In the genomic region with DNA sequence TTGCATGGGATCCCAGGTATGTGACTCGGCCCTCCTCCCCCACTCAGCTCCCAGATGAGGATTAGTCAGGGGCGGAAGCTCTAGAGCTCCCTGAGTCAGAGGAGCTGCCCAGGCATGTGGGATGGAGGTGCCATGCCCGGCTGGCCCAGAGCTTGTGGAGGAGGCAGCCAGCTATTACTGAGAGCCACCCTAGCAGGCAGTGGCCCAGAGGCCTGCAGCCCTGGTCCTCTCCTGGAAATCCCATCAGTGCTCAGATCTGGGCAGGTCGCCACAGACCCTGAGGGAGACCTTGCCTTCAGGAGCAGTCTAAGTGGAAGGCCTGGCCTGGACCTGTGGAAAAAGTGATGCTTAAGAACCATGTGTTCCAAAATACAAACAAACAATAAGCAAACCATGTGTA, we compare ENCODE assay signal across 11 mouse cellular contexts. TPM values are rescaled to one million over a fixed set of nuclear protein-coding genes. Genes with fewer than 3 reads are reported as not detected.
A peak's percentile ranks its signal among the peaks of the same experiment; 100 is the strongest.
DNase-seq lines count a peak whose midpoint lies in the region; ATAC-seq lines count a peak whose summit lies in the region.
"Had no signal": no experiment of that assay in that cellular context is flagged by ENCODE, and none has a peak within 500 bp of the region (broad histone marks: within the 10 kb centered on the region; RNA-seq: fewer than 3 reads in every experiment).

No protein-coding gene starts in this region.

- no peak overlapping the region for H3K9ac ChIP-seq in hindbrain, embryonic 14.5 days

- peaks cover 100% of the 10 kb centered on the region for H3K4me1 ChIP-seq in megakaryocyte, embryonic 14.5 days
- H3K4me1 ChIP-seq in hindbrain, embryonic 14.5 days (replicated peaks; ENCODE audit: control insufficient read depth, insufficient read depth, low read length): peaks cover 13% of the 10 kb centered on the region

- peak overlapping the region; percentile 94 for H3K4me3 ChIP-seq in megakaryocyte, embryonic 14.5 days (replicated peaks)
- H3K4me3 ChIP-seq in hindbrain, embryonic 14.5 days (replicated peaks; ENCODE audit: low read length): no peak overlapping the region
- H3K4me3 ChIP-seq: erythroblast, embryonic 14.5 days had no signal

- H3K9me3 ChIP-seq in megakaryocyte, embryonic 14.5 days: no peaks in the 10 kb centered on the region
- H3K9me3 ChIP-seq in hindbrain, embryonic 14.5 days (ENCODE audit: control insufficient read depth, low read length): no peaks in the 10 kb centered on the region

- no peaks in the 10 kb centered on the region for H3K27me3 ChIP-seq in megakaryocyte, embryonic 14.5 days (replicated peaks)
- H3K27me3 ChIP-seq in hindbrain, embryonic 14.5 days (ENCODE audit: control insufficient read depth, insufficient read depth, low read length): no peaks in the 10 kb centered on the region

- DNase-seq in adrenal gland, adult 2 months: peak; percentile 78
- DNase-seq in adrenal gland, adult 8-10 months: no peak
- DNase-seq in gastrocnemius, adult 8-10 months (ENCODE audit: low spot score in 2 of 2): peak; percentile 51 to 70
- DNase-seq in skeletal muscle tissue, adult 2 months (ENCODE audit: low read depth, low spot score): peak; percentile 74
- DNase-seq in hindbrain, embryonic 14.5 days (ENCODE audit: low spot score): no peak
- no peak for DNase-seq in frontal cortex, postnatal 25 days (ENCODE audit: low spot score in 2 of 2)
- DNase-seq: B cell, adult 2 months; kidney, adult 2 months had no signal

- no peak for ATAC-seq in megakaryocyte, adult 5-6 weeks (ENCODE audit: poor library complexity, severe bottlenecking)
- no peak for ATAC-seq in hindbrain, embryonic 14.5 days (ENCODE audit: low FRiP score)

- WGBS in hindbrain, embryonic 14.5 days: 73% methylated on average over 4 of the region's 4 CpGs

- peaks cover 94% of the 10 kb centered on the region for H3K36me3 ChIP-seq in megakaryocyte, embryonic 14.5 days (replicated peaks; ENCODE audit: low read length)
- H3K36me3 ChIP-seq in hindbrain, embryonic 14.5 days (replicated peaks; ENCODE audit: control insufficient read depth, insufficient read depth): no peaks in the 10 kb centered on the region

- H3K27ac ChIP-seq in hindbrain, embryonic 14.5 days: no peak overlapping the region

- H3K4me2 ChIP-seq in hindbrain, embryonic 14.5 days (replicated peaks): no peak overlapping the region

RNA-seq across cellular contexts. Expression of gene Inf2, which starts 7.0 kb away (rescaled TPM):
- total RNA-seq in adrenal gland, adult 2 months (2021): 10 to 100 TPM; 20.7 to 40.6 TPM
- polyA plus RNA-seq in adrenal gland, adult 2 months (2012; rRNA removed): 45.0 and 47.9 TPM in 2 replicates
- 10 to 100 TPM; 34.6 to 65.5 (median 48.9) TPM for total RNA-seq in adrenal gland, adult 8-10 months (2022)
- polyA plus RNA-seq in megakaryocyte, embryonic 14.5 days (2012; ENCODE audit: insufficient read depth, low replicate concordance): 569 and 1,129 TPM in 2 replicates
- total RNA-seq in megakaryocyte, adult 5-6 weeks (2015): 28.0 and 34.3 TPM in 2 replicates
- 9.9 and 13.3 TPM in 2 replicates for total RNA-seq in megakaryocyte, adult 5-6 weeks (2017)
- 1 to 10 TPM; 6.7 to 9.2 (median 8.4) TPM for total RNA-seq in gastrocnemius, adult 8-10 months (2022)
- polyA plus RNA-seq in hindbrain, embryonic 14.5 days (2014; fragmentation: Nextera tagmentation; extraction: Ambion mirVana): 1.0 and 1.5 TPM in 2 replicates

RNA-seq across cellular contexts. Expression of gene Adssl1, which starts 24.2 kb away (rescaled TPM):
- 10 to 100 TPM; 10.7 to 39.1 TPM for total RNA-seq in adrenal gland, adult 2 months (2021)
- polyA plus RNA-seq in adrenal gland, adult 2 months (2012; rRNA removed): 10.6 and 11.0 TPM in 2 replicates
- 10 to 100 TPM; 15.2 to 53.1 (median 30.7) TPM for total RNA-seq in adrenal gland, adult 8-10 months (2022)
- polyA plus RNA-seq in megakaryocyte, embryonic 14.5 days (2012; ENCODE audit: insufficient read depth, low replicate concordance): 10.1 and 38.2 TPM in 2 replicates
- 73.5 and 82.1 TPM in 2 replicates for total RNA-seq in megakaryocyte, adult 5-6 weeks (2015)
- total RNA-seq in megakaryocyte, adult 5-6 weeks (2017): 72.3 and 74.9 TPM in 2 replicates
- total RNA-seq in gastrocnemius, adult 8-10 months (2022): 1,000 to 10,000 TPM in 3 of 4 experiments, 100 to 1,000 TPM in 1; 952 to 1,087 (median 1,016) TPM
- polyA plus RNA-seq in hindbrain, embryonic 14.5 days (2014; fragmentation: Nextera tagmentation; extraction: Ambion mirVana): 5.3 and 5.5 TPM in 2 replicates

RNA-seq across cellular contexts. Expression of gene Siva1, which starts 48.9 kb away (rescaled TPM):
- 10 to 100 TPM; 23.6 to 53.6 TPM for total RNA-seq in adrenal gland, adult 2 months (2021)
- polyA plus RNA-seq in adrenal gland, adult 2 months (2012; rRNA removed): 49.1 and 67.3 TPM in 2 replicates
- 10 to 100 TPM; 37.0 to 73.9 (median 51.5) TPM for total RNA-seq in adrenal gland, adult 8-10 months (2022)
- 33.7 and 63.6 TPM in 2 replicates for polyA plus RNA-seq in megakaryocyte, embryonic 14.5 days (2012; ENCODE audit: insufficient read depth, low replicate concordance)
- 116 and 130 TPM in 2 replicates for total RNA-seq in megakaryocyte, adult 5-6 weeks (2015)
- total RNA-seq in megakaryocyte, adult 5-6 weeks (2017): 122 and 162 TPM in 2 replicates
- 10 to 100 TPM; 22.2 to 26.3 (median 24.3) TPM for total RNA-seq in gastrocnemius, adult 8-10 months (2022)
- 54.2 and 58.4 TPM in 2 replicates for polyA plus RNA-seq in hindbrain, embryonic 14.5 days (2014; fragmentation: Nextera tagmentation; extraction: Ambion mirVana)

Comparison
In these comparisons a context has a peak if more than half of its experiments do, and no peak if none do; other contexts are left out.
1. DNase-seq: peak in adrenal gland, adult 2 months (single experiment), gastrocnemius, adult 8-10 months (2 of 2) and skeletal muscle tissue, adult 2 months (single experiment); none in adrenal gland, adult 8-10 months (single experiment), hindbrain, embryonic 14.5 days (single experiment) and frontal cortex, postnatal 25 days (0 of 2).
2. RNA of gene Adssl1, which starts 24.2 kb away (total RNA-seq): 952 to 1,087 TPM in gastrocnemius, adult 8-10 months; 72.3 to 82.1 TPM in megakaryocyte, adult 5-6 weeks, 15.2 to 53.1 TPM in adrenal gland, adult 8-10 months and 10.7 to 39.1 TPM in adrenal gland, adult 2 months; every median in the first group is over 10 times any median in the second.